ENCODE assay signal across 18 mouse cellular contexts in the genomic region with DNA sequence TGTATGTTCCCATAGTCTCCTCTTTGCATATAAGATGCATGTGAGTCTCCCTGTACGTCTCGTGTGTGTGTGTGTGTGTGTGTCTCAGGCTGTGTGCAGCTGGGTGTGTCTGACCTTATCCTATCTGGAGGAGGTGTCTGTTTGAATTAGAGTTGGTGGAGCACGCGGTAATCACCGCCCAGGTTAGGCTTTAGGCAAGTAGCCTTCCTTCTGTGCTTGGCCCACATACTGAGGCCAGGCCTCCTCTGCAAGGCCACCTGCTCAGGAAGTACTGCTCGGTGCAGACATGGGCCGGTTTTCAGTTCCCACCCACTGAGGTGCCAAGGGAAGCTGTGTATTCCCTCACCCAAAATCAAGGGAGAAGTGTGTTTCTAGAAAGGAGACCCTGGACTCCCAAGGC. TPM values are rescaled to one million over a fixed set of nuclear protein-coding genes. Genes with fewer than 3 reads are reported as not detected.
DNase-seq lines count a peak whose midpoint lies in the region; ATAC-seq and TF ChIP-seq lines count a peak whose summit lies in the region.
"Had no signal": no experiment of that assay in that cellular context is flagged by ENCODE, and none has a peak within 500 bp of the region (broad histone marks: within the 10 kb centered on the region; RNA-seq: fewer than 3 reads in every experiment).

No protein-coding gene starts in this region.

- H3K27ac ChIP-seq in heart, adult 2 months: peak overlapping the region; percentile 1; the same call in 1 of the 2 replicates
- H3K27ac ChIP-seq in brown adipose tissue, adult 24 weeks (replicated peaks; ENCODE audit: low read depth, low read length): peak overlapping the region; percentile 7; the same call in 1 of the 2 replicates
- peak overlapping the region; percentile 61 for H3K27ac ChIP-seq in stomach, embryonic 15.5 days
- H3K27ac ChIP-seq: heart, embryonic 10.5 days; hindbrain, embryonic 14.5 days; liver, embryonic 12.5 days; midbrain, embryonic 10.5 days; midbrain, embryonic 15.5 days; neural tube, embryonic 15.5 days had no signal

- peak; percentile 52 for DNase-seq in cerebellum, adult 9-11 months
- no peak for DNase-seq in cerebellum, adult 11 months
- DNase-seq in heart, adult 2 months: no peak
- no peak for DNase-seq in heart, adult 18-20 months
- DNase-seq in adrenal gland, postnatal 14 days: no peak
- DNase-seq: thymus, postnatal 4 days had no signal

- TF ChIP-seq EP300 in heart, adult 2 months (IDR thresholded peaks at IDR 0.05; ENCODE audit: insufficient read depth, low read depth, low read length): no peak

- intact Hi-C loops in heart, adult 2 months (cut with DNase I): no loop called here

- peaks cover 25% of the 10 kb centered on the region for H3K4me1 ChIP-seq in heart, adult 2 months (ENCODE audit: control insufficient read depth, insufficient read depth, low read length)
- peaks cover 29% of the 10 kb centered on the region for H3K4me1 ChIP-seq in brown adipose tissue, adult 24 weeks (ENCODE audit: control insufficient read depth, insufficient read depth, insufficient read length, low read length)
- H3K4me1 ChIP-seq in stomach, embryonic 15.5 days: peaks cover 38% of the 10 kb centered on the region

- H3K9me3 ChIP-seq in stomach, embryonic 15.5 days: no peaks in the 10 kb centered on the region
- H3K9me3 ChIP-seq: heart, embryonic 10.5 days; heart, embryonic 15.5 days; liver, embryonic 12.5 days; midbrain, embryonic 10.5 days; midbrain, embryonic 15.5 days; neural tube, embryonic 15.5 days had no signal

- H3K4me2 ChIP-seq in stomach, embryonic 15.5 days: no peak overlapping the region
- H3K4me2 ChIP-seq: heart, embryonic 15.5 days; hindbrain, embryonic 14.5 days; liver, embryonic 12.5 days; midbrain, embryonic 15.5 days; neural tube, embryonic 15.5 days had no signal

- no peaks in the 10 kb centered on the region for H3K79me2 ChIP-seq in heart, adult 2 months (replicated peaks; ENCODE audit: control insufficient read depth, insufficient read depth, low read length)

- no peak overlapping the region for H3K4me3 ChIP-seq in heart, adult 2 months
- H3K4me3 ChIP-seq in brown adipose tissue, adult 24 weeks (ENCODE audit: insufficient read depth, low read depth, low read length): no peak overlapping the region
- H3K4me3 ChIP-seq in stomach, embryonic 15.5 days (replicated peaks): no peak overlapping the region
- H3K4me3 ChIP-seq: heart, embryonic 10.5 days; heart, embryonic 15.5 days; liver, embryonic 12.5 days; midbrain, embryonic 10.5 days; midbrain, embryonic 15.5 days; neural tube, embryonic 15.5 days had no signal

- H3K27me3 ChIP-seq in heart, adult 2 months (ENCODE audit: control insufficient read depth, insufficient read depth, low read length): no peaks in the 10 kb centered on the region
- no peaks in the 10 kb centered on the region for H3K27me3 ChIP-seq in stomach, embryonic 15.5 days (replicated peaks)
- H3K27me3 ChIP-seq: heart, embryonic 15.5 days; neural tube, embryonic 15.5 days had no signal

- TF ChIP-seq POLR2A in heart, adult 2 months (IDR thresholded peaks at IDR 0.05; ENCODE audit: insufficient read depth, low read depth, low read length): no peak

- WGBS in heart, adult 2 months: 35% methylated on average over 7 of the region's 7 CpGs
- 44% methylated on average over 7 of the region's 7 CpGs for WGBS in stomach, embryonic 15.5 days

- no peak overlapping the region for H3K9ac ChIP-seq in heart, adult 2 months (ENCODE audit: low read depth, low read length)
- no peak overlapping the region for H3K9ac ChIP-seq in stomach, embryonic 15.5 days
- H3K9ac ChIP-seq: heart, embryonic 15.5 days; hindbrain, embryonic 14.5 days; liver, embryonic 12.5 days; liver, postnatal 0 days; midbrain, embryonic 15.5 days; neural tube, embryonic 15.5 days had no signal

- no peaks in the 10 kb centered on the region for H3K36me3 ChIP-seq in heart, adult 2 months (ENCODE audit: control insufficient read depth, insufficient read depth, low read length)
- no peaks in the 10 kb centered on the region for H3K36me3 ChIP-seq in stomach, embryonic 15.5 days
- H3K36me3 ChIP-seq: G1E; heart, embryonic 10.5 days; heart, embryonic 15.5 days; liver, embryonic 12.5 days; midbrain, embryonic 10.5 days; midbrain, embryonic 15.5 days; neural tube, embryonic 15.5 days had no signal

- ATAC-seq in stomach, embryonic 15.5 days (ENCODE audit: insufficient read depth, low FRiP score, low read depth): no peak
- ATAC-seq: liver, embryonic 12.5 days; liver, postnatal 0 days; midbrain, embryonic 15.5 days had no signal

- TF ChIP-seq CTCF in heart, adult 2 months (IDR thresholded peaks at IDR 0.05): no peak

RNA-seq across cellular contexts. Expression of gene Eml1, which starts 4.9 kb away (rescaled TPM):
- 10 to 100 TPM; 73.5 to 84.7 TPM for total RNA-seq in heart, adult 2 months (2021)
- 68.7 and 112 TPM in 2 replicates for polyA plus RNA-seq in heart, adult 2 months (2012; rRNA removed)
- 10 to 100 TPM; 81.3 to 95.3 TPM for total RNA-seq in heart, adult 18-20 months (2021)
- polyA plus RNA-seq in brown adipose tissue, adult 24 weeks (2012; ENCODE audit: insufficient read depth, insufficient read length, missing spikeins): 4.2 and 5.1 TPM in 2 replicates
- 67.6 and 72.2 TPM in 2 replicates for polyA plus RNA-seq in stomach, embryonic 15.5 days (2015; fragmentation: Nextera tagmentation; extraction: Ambion mirVana)
- total RNA-seq in adrenal gland, postnatal 14 days (2021): 32.9 and 38.8 TPM in 2 replicates
- total RNA-seq: megakaryocyte progenitor cell, adult 5-6 weeks had no signal
- polyA plus RNA-seq: G1E had no signal

RNA-seq across cellular contexts. Expression of gene Cyp46a1, which starts 31.7 kb away (rescaled TPM):
- under 1 TPM; 0.41 to 0.47 TPM for total RNA-seq in heart, adult 2 months (2021)
- polyA plus RNA-seq in heart, adult 2 months (2012; rRNA removed): 1.3 and 1.8 TPM in 2 replicates
- total RNA-seq in heart, adult 18-20 months (2021): under 1 TPM; 0.45 to 0.95 TPM
- polyA plus RNA-seq in brown adipose tissue, adult 24 weeks (2012; ENCODE audit: insufficient read depth, insufficient read length, missing spikeins): not detected in 2 replicates
- 7.4 and 8.4 TPM in 2 replicates for polyA plus RNA-seq in stomach, embryonic 15.5 days (2015; fragmentation: Nextera tagmentation; extraction: Ambion mirVana)
- total RNA-seq in adrenal gland, postnatal 14 days (2021): 1.7 and 2.0 TPM in 2 replicates
- polyA plus RNA-seq: G1E had no signal

RNA-seq across cellular contexts. Expression of gene Hhipl1, which starts 59.8 kb away (rescaled TPM):
- 1 to 10 TPM; 1.2 to 1.5 TPM for total RNA-seq in heart, adult 2 months (2021)
- 1.6 and 1.8 TPM in 2 replicates for polyA plus RNA-seq in heart, adult 2 months (2012; rRNA removed)
- 1 to 10 TPM; 1.3 to 2.1 TPM for total RNA-seq in heart, adult 18-20 months (2021)
- not detected in 2 replicates for polyA plus RNA-seq in brown adipose tissue, adult 24 weeks (2012; ENCODE audit: insufficient read depth, insufficient read length, missing spikeins)
- 0.87 and 0.88 TPM in 2 replicates for polyA plus RNA-seq in stomach, embryonic 15.5 days (2015; fragmentation: Nextera tagmentation; extraction: Ambion mirVana)
- total RNA-seq in adrenal gland, postnatal 14 days (2021): 0.67 and 0.79 TPM in 2 replicates
- total RNA-seq: megakaryocyte progenitor cell, adult 5-6 weeks had no signal
- polyA plus RNA-seq: G1E had no signal

Comparison
In these comparisons a context has a peak if more than half of its experiments do, and no peak if none do; other contexts are left out.
1. H3K27ac ChIP-seq: peak in every context shown above with its lines; median percentile 61 in stomach, embryonic 15.5 days; 7 in brown adipose tissue, adult 24 weeks; 1 in heart, adult 2 months.